Mouse (Mus musculus): Measurements from ENCODE around the gene Dnal4.
"Not testable (repeated sequence)": the region's sequence is repeated elsewhere in the genome, so short reads cannot be mapped to it uniquely, and the experiment has no call there.

Dnal4 gene

GRCm38 (mm10) chr15:79777749-79778148 is at the start of gene Dnal4:
TSS of gene Dnal4 (minus strand) at chr15:79777849.
- no peak for DNase-seq (ENCODE audit: low read depth, low spot score)

- DNase-seq (ENCODE audit: low read depth, low spot score): no peak
These were observed 49.6 kb upstream of the Dnal4 start for GRCm38 (mm10) chr15:79827061-79827777.

GRCm38 (mm10) chr15:79826221-79826935 is 48.7 kb upstream of the Dnal4 start:
- no peak for DNase-seq (ENCODE audit: low read depth, low spot score)

GRCm38 (mm10) chr15:79825146-79825825 is 47.6 kb upstream of the Dnal4 start:
- peak; percentile 93 for DNase-seq (ENCODE audit: low read depth, low spot score)

- DNase-seq (ENCODE audit: low read depth, low spot score): peak; percentile 89
These were observed 46.1 kb upstream of the Dnal4 start for GRCm38 (mm10) chr15:79823588-79824280.

GRCm38 (mm10) chr15:79822265-79823199 is 44.9 kb upstream of the Dnal4 start:
- no peak for DNase-seq (ENCODE audit: low read depth, low spot score)

GRCm38 (mm10) chr15:79818325-79818724 is 40.7 kb upstream of the Dnal4 start:
- DNase-seq (ENCODE audit: low read depth, low spot score): peak; percentile 73

- no peak for DNase-seq (ENCODE audit: low read depth, low spot score)
These were observed 36.1 kb upstream of the Dnal4 start for GRCm38 (mm10) chr15:79813666-79814258.

- DNase-seq (ENCODE audit: low read depth, low spot score): not testable (repeated sequence)
These were observed 35.2 kb upstream of the Dnal4 start for GRCm38 (mm10) chr15:79812840-79813239.

- DNase-seq (ENCODE audit: low read depth, low spot score): no peak
These were observed 33.3 kb upstream of the Dnal4 start for GRCm38 (mm10) chr15:79810997-79811396.

- DNase-seq (ENCODE audit: low read depth, low spot score): no peak
These were observed 32.4 kb upstream of the Dnal4 start for GRCm38 (mm10) chr15:79810061-79810460.

GRCm38 (mm10) chr15:79808658-79809057 is 31.0 kb upstream of the Dnal4 start:
- no peak for DNase-seq (ENCODE audit: low read depth, low spot score)

- peak; percentile 80 for DNase-seq (ENCODE audit: low read depth, low spot score)
These were observed 30.5 kb upstream of the Dnal4 start for GRCm38 (mm10) chr15:79808114-79808513.

- DNase-seq (ENCODE audit: low read depth, low spot score): no peak
These were observed 29.4 kb upstream of the Dnal4 start for GRCm38 (mm10) chr15:79807050-79807449.

GRCm38 (mm10) chr15:79805246-79805645 is 27.6 kb upstream of the Dnal4 start:
- no peak for DNase-seq (ENCODE audit: low read depth, low spot score)

- DNase-seq (ENCODE audit: low read depth, low spot score): peak; percentile 75
These were observed 26.9 kb upstream of the Dnal4 start, which contains the start of gene Nptxr for GRCm38 (mm10) chr15:79804352-79805071. TSS of gene Nptxr (minus strand) at chr15:79804766.

GRCm38 (mm10) chr15:79803533-79804351 is 26.1 kb upstream of the Dnal4 start:
- peak; percentile 42 for DNase-seq (ENCODE audit: low read depth, low spot score)

GRCm38 (mm10) chr15:79802304-79802703 is 24.7 kb upstream of the Dnal4 start:
- DNase-seq (ENCODE audit: low read depth, low spot score): no peak

GRCm38 (mm10) chr15:79801646-79802045 is 24.0 kb upstream of the Dnal4 start:
- no peak for DNase-seq (ENCODE audit: low read depth, low spot score)

Data from ZHBTc4 (cell line).